Mouse (Mus musculus): Measurements from ENCODE around the gene Socs2.

The Socs2 gene

GRCm38 (mm10) chr10:95342833-95343590 lies 74.0 kb downstream of the Socs2 start:
- DNase-seq (ENCODE audit: low spot score) = no peak

DNA sequence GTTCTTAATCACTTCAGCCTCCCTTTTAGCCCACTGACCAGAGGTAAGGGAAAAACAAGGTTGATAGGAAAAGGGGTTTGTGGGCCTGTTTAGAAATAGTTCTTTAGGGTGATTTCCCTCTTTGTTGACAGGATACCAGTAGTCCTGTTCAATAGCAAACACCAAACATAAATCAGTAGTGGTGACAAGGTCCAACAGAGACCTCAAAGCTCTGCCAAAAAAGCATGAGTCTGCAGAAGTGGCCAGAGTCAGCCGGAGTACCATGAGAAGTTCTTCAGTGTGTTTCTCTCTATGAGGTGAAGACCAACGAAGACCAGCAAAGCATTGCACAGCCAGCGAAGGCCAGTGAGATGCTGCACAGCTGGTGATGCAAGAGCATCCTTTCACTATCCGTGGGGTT lies 76.3 kb downstream of the Socs2 start:
- DNase-seq (ENCODE audit: low spot score) = no peak

DNA sequence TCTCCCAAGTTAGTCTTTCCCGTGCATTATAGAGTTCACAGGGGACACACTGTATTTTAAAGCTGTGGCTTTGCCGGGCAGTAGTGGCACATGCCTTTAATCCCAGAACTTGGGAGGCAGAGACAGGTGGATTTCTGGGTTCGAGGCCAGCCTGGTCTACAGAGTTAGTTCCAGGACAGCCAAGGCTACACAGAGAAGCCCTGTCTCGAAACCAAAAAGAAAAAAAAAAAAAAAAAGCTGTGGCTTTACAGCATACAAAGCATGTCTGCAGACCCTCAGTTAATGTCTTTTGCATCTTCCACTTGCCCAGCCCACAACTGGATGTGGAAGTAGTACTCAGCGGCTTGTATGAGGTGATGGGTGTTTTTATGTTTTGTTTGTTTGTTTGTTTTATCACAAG lies 79.4 kb downstream of the Socs2 start:
- no peak for DNase-seq (ENCODE audit: low spot score)

- DNase-seq (ENCODE audit: low spot score) = no peak
These were observed 80.0 kb downstream of the Socs2 start for GRCm38 (mm10) chr10:95336781-95337544.

Measured in ovary, adult 18-20 months (tissue).